Mouse (Mus musculus) forelimb bud, embryonic 11.5 days (tissue): ENCODE results near the gene Fbxo36.

Experiments used
- DNase-seq: peaks from one replicate; pipeline ENCODE4 v3.0.0-alpha.2; 2012; ENCODE audit warnings: low read depth, low spot score

The Fbxo36 gene

DNA sequence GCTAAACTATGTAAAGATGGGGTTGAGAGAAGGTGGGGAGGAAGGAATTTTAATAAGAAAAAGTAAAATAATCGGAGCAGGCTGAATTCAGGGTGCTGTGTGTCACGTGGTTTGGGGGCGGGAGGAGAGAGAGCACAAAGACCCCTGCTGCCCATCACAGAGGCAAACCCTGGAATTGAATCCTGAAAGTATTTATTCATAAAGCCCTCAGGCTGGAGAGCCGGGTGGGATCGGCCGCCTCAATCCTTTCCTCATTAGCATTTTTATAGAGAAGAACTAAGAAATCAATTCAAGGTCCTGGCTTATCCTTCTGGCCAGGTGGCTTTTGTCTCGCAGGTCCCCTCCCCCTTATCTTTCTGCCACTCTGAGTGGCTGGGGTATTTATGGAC lies 50.4 kb downstream of the Fbxo36 start:
- no peak for DNase-seq

DNA sequence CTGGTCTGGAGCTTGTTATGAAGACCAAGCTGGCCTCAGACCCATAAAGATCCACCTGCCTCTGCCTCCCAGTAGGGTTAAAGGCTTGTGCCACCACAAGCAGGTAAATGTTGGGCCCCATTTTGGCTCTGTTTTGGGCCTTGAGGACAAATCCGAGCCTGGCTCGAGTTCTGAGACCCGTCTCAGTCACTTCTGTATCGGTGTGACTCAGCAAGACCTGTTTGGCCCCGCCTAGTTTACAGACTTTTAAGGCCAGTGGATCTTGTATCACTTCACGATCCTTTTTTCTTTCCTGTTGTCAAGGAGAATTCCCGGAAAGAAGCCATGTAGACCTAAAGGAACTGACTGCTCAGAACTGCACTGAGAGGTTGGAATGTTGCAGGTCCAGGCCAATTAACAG lies 50.9 kb downstream of the Fbxo36 start:
- DNase-seq: no peak

DNA sequence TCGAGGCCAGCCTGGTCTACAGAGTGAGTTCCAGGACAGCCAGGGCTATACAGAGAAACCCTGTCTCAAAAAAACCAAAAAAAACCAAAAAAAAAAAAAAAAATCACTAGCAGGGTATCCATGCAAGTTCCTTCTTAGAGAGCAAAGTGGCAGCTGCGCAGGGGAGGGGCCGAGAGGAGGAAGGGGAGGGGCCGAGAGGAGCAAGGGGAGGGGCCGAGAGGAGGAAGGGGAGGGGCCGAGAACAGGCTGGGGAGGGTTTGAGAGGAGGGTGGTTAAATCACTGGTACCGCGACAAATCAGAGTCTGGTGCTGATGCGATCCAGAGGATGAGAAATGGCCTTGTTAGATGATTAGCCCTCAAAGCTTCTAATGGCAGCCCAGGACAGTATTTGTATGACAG lies 52.1 kb downstream of the Fbxo36 start:
- no peak for DNase-seq

DNA sequence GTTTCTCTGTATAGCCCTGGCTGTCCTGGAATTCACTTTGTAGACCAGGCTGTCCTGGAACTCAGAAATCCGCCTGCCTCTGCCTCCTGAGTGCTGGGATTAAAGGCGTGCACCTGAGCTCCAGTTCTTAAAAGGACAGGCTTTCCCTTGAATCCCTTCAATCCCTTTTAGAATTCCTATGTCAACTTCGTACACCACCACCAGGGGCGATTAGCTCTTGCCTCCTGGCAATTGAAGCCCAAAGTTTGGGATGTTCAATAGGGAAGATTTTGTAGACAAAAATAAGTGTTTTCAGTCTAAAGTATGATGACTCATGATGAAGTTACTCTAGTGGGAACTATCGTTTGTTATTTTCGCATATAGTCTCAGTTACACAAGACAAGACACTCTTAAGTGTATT lies 57.7 kb downstream of the Fbxo36 start:
- DNase-seq: no peak

DNA sequence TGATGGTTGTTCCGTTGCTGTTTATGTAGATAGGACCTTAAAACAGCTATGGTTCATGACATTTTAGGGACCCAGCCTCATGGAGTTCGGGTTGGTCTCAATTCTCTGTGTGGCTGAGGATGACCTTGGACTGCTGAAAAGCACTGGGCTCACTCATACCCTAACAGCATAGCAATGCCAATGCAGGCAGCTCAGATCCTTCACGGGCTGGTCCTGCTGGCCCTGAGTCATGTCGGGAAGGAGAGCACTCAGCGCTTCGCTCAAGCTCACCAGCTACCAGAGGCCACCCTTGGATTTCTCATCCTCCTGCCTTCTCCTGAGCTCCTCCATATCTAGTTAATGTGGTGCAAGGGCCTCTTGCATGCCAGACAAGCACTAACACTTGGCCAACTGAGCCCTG lies 59.5 kb downstream of the Fbxo36 start:
- DNase-seq: no peak

DNA sequence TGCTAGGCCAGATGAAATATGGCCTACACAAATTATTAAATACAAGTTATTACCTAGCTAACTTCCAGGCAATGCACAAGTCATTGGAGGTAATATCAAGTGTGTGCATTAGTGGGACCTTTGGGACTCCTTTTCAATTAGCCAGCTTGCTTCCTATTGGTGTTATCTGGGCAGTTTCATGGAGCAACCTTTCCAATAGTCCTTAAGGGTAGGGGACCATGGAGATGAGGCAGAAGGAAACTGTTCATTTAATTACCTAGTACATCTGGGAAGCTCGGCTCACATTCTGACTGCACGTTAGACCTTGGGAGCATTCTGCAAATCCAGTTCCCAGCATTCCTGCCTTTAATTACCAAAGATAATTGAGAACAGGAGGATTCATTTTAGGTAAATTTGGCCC lies 64.8 kb downstream of the Fbxo36 start:
- no peak for DNase-seq

DNA sequence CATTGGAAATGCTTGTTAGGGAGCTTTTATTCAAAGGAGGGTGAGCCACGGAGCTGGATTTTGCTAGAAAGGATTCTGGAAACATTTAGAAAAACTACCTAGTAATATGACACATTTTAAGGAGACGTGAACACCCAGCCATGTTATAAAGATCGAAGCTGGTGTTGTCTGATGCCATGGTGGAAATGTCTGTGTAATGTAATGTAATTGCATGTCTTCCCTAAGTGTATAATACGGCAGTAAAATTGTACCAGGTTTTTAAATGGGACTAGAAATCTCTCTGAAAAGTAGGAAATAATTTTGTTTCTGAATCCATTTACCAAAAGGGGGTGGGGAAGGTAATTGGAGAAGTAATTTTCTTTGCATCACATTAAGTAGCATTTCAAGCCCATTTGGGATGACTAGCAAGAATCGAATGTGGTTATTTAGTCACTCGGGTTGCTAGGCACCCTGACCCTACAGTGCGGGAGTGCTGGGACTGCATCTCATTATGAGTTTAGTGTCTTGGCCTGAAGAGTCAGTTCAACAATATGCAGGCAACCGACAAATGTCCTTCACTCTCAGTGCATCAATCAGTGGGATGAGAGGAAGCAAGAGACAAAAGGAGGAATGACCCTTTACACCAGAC lies 70.7 kb downstream of the Fbxo36 start:
- no peak for DNase-seq

DNA sequence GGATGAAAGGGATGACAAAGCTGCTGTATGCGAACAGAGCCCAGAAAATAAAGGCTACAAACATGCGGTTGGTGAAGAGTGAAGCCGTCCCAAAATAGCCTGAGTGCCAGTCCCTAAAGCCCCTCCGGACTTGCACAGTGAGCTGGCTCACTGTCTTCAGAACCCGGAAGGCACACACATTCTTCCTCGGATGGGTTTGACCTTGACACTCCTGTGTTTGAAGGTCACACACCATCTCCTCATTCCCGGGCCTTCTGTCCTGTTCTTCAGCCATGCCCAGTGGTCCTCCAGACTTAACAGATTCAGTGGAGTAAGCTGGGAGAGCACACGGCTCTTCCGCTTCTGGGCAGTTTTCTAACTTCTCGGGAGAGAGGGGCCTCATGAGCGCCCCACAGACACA lies 72.9 kb downstream of the Fbxo36 start:
- DNase-seq: no peak

DNA sequence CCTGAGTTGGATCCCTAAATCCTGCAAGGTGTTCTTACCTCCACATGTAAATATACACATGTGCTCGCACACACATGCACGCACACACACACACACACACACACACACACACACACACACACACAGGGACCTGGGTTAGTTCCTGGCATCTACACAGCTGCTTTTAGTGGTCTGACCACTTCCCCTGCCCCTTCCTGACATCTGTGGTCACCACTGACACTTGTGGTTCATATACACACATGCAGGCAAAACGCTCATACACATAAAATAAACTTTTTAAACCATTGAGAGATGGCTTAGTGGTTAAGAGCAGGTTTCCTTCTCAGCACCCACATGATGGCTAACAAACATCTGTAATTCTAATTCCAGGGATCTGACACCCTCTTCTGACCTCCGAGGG lies 75.4 kb downstream of the Fbxo36 start:
- DNase-seq: no peak

DNA sequence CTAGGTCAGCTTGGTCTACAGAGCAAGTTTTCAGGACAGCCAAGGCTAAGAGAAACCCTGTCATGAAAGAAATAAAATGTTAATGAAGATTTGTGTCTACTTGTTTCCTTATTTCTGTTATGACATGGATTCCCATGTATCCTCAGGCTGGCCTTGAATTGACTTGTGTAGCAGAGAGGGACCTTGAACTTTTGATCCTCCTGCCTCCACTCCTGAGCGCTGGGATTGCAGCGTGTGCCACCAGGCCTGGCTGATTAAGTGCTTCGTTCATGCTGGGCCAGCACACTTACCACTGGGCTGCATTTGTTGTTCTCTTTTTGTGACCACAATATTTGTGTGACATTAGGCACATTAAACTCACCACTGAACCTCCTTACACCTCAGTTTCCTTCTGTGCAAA lies 79.2 kb downstream of the Fbxo36 start:
- no peak for DNase-seq

DNA sequence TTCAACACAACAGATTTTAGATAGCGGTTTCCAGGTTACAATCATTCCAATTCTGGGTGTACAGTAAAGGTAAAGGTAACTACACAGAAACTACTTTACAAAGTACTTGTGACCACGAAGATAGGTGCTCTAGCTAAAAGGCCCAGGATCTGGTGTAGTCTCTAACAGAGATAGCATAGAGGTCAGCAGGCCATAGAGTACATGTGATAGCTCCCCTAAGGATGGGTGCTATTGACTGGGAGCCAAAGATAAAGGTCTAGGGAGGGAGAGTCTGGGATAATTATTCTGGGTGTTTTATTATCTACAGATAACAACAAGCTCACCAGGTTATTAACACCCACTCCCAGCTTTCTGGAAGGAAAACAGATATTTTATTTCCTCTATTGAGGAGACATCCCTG lies 83.8 kb downstream of the Fbxo36 start:
- no peak for DNase-seq

DNA sequence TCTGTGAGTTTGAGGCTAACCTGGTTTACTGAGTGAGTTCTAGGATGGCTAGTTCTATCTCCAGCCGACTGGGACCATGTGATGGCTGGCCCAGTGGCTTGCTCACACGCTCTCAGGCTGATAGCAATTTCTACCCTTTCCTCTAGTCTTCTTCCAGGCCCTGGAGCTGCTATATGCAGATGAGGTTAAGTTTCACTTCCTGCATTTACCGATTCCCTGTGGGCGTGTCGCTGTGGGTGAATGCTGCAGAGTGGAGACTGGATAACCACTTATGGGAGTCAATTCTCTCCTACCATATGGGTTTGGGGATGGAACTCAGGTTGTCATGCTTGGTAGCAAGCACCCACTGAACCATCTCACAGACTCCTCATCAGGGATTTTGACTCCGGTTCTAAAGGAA lies 84.5 kb downstream of the Fbxo36 start:
- no peak for DNase-seq

DNA sequence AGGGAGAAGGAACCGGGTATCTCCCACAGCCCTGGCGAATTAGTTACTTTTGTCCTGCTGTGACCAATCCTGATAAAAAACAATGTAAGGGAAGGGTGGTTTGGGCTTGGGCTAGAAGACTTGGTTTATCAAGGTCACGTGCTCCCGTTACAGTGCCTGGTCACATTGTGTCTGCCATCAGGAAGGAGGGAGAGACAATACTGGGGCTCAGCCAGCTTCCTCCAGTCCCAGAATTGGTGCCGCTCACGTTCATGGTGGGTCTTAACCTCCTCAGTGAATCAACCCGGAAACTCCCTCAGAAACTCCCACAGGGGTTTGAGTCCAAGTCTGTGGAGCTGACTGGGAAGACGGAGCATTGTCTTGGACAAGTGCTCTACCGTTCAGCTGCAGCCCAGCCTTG lies 86.0 kb downstream of the Fbxo36 start:
- DNase-seq: no peak

DNA sequence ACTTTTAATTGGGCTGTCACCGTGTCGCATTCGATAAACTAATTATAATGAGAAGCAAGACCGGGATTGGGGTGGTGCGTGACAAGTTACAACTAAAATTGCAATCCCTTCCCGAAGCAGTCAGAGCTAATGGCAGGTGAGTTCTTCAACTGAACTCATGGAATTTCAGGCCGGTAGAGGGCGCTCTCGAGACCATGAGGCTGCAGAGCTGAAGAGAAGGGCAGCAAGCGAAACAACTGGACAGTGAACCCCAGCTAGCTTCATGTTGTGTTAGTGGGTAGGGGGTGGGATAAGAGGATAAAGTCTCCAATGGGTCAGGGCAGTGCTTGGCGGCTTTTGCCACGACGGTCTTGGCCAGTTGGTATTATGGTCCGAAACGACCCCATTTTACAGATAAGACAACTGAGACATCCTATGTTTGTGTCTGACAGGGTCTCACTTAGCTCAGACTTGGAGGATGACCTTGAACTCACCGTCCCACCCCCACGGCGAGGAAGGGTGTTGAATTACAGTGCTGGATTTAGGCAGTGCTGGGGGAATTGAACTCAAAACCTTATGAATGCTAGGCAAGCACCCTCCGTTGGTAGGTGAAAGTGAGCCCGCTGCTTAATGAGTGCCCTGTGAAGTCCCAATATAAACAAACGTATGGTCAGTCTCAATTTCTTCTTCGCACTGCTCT lies 94.0 kb downstream of the Fbxo36 start:
- DNase-seq: peak; percentile 74

DNA sequence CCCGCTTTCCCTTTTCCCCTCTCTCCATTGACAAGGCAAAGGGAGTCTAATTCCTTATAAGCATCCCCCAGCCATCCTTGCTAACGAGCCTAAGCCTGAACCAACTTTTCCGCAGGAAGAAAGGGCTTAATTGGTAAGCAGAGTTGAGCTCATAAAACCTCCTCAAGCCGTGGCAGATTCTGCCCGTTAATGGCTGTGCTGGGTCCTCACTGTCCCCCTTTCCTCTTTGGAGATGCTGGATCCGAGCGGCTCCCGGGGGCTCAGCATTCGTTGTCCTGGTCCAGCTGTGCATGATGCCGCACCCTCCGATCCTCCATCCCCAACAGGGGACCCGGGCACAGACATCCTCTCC lies 94.5 kb downstream of the Fbxo36 start:
- peak; percentile 45 for DNase-seq

DNA sequence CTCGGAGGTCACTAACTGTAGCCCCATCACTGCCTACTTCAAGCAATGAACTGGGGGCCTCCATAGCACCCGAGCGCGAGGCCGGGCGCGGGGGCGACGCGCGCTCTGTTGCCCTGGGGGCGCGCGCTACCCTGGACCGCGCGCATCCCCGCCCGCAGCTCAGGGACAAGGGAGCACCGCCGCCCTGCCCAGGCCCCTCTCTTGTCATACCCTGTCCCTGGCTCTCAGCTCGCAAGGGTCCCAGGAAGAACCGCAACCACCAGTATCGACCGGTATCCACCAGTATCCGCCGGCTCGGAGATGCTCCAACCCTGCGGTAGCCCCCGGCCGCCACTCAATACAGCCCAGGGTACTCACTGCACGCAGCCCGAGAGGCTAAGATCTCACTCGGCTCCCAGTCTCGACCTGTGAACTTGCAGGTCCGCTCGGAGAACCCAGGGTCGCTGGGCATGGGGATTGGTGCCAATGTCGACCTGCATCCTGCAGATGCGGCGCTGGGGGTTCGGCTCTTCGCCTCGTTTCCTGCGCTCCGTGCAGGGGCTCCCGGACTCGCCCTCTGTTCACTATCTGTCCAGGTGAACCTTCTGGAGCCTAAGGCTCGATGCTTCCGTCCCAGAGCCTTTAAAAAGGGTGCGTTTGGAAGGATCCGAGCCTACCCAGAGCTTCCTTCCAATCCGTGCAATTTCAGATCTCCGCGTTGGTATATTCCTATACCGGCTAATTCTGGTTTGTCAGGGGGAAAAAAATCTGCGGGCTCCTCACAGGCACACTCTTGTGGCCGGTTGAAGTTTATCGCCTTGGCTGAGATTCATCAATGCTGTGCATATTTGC lies 95.1 kb downstream of the Fbxo36 start, which contains the start of gene Slc16a14:
Slc16a14 (minus strand) TSS at position 632 of the 831 bp plus-strand sequence.
- peak; percentile 56 for DNase-seq

DNA sequence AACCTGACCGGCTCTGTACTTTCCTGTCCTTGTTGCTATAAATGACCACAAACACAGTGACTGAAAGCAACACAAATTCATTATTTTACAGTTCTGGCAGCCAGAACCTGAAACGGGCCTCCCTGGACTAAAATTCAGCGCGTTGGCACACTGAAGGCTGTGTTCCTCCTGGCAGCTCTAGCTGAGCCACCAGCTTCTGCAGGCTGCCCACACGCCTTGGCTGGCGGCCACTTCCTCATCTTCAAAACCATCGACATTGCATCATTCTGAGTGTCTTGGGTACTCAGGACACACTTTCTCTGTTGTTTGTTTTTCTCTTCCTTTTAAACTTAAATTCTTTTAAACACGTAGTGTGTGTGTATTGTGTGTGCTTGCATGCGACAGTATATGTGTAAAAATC lies 96.0 kb downstream of the Fbxo36 start:
- no peak for DNase-seq

DNA sequence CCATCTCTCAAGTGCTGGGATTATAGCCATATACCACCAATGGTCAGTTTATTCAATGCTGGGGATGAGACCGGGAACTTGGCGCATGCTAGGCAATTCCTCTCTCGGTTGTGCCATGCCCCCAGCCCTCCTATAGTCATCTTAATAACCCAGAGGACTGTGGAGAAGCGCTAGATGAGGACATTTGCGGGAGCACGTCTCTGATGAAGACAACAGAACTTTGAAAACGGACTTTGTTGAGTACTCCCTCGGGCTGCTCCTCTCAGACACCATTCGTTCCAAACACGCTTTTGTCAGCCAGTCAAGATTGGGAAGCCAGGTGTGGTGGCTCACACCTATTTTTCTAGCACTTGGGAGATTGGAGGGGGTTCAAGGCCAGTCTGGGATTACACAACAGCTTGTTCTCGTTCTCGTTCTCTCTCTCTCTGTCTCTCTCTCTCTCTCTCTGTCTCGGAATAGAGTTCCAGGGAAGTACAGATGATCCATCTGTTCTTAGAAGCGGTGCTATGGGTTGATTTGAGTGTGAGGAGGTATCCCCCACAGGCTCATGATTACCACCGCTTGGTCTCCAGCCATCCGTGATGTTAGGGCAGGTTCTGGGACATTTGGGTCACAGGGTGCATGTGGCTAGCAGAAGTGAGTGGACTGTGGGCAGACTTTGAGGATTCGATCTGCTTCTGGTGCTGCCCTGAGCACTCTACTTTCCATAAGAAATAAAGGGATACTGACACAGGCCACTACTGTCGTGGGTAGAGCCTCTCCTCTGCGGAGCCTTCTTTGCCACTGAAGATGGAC lies 97.3 kb downstream of the Fbxo36 start:
- DNase-seq: no peak

DNA sequence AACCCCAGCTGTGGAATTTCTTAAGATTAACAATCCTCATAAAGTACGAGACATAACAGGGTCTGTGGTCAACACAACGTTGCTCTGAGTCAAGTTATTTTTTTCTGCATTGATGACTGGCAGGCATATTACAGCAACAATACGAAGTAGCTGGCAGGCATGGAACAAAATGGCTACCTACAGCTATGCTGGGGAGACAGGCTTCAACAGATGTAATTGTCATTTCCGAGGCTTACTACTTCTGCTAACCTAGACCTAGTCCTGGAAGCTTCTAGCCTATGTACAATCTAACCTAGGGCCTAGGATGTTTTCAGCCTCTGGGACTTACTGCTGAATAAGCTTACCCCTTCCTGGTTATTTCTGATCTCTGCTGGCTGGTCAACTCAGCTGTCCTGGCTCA lies 99.8 kb downstream of the Fbxo36 start:
- DNase-seq: no peak

DNA sequence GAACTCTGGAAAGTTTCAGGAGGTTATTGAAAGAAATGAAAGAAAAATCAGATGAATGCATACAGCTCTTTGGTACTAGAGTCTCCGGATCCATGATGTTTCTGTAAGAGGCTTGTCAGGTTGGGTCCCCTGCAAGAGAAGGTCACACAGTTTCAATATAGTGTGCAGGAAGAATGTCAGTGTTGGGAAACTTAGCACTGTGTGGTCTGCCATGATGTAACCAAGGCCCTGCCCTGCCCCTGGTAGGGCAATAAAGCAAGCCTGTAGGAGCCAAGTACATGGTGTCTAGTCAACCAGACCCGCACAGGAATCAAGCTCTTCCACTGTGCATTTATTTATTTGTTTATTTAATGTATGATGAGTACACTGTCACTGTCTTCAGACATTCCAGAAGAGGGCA lies 100.7 kb downstream of the Fbxo36 start:
- no peak for DNase-seq

DNA sequence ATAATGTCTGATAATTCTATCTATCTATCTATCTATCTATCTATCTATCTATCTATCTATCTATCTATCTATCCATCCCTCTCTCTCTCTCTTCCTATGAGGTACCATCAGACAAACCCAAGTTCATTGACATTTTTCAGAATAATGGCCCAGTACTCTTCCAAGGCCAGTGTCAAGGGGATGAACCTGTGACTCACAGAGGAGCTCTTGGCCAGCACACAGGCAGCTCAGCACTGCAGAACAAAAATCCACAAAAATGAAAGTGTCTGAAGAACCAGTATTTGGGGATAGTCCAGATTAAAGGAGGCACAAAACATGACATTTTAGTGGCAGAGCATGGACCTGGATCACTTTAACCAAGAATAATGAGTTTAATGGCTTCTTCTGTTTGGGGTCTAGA lies 103.0 kb downstream of the Fbxo36 start:
- DNase-seq: no peak

DNA sequence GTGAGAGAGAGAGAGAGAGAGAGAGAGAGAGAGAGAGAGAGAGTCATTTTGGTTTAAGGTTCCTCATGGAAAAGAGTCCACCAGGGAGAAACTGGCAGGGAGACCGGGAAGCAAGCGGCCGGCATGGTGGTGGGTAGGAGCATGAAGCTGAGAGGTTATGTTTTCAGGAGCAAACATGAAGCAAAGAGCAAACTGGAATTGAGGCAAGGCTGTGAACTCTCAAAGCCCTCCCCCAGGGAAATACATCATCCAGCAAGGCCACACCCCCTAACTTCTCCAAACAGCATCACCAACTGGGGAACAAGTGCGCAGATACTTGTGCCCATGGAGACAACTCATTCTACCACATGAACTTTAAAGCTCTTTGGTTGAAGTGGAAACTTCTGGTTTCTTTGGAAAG lies 103.9 kb downstream of the Fbxo36 start:
- DNase-seq: no peak
